Mouse (Mus musculus) megakaryocyte, embryonic 14.5 days (primary cell): Measurements from ENCODE around the gene Kif3a. TPM values are rescaled to one million over a fixed set of nuclear protein-coding genes. Genes with fewer than 3 reads are reported as not detected.

Experiments
- H3K27me3 ChIP-seq: replicated peaks from 2 replicates; pipeline ENCODE3; 2012; ENCODE audit warnings: inconsistent platforms
- H3K36me3 ChIP-seq: replicated peaks from 2 replicates; pipeline ENCODE3; 2012; ENCODE audit warnings: low read length, inconsistent platforms, mixed read lengths
- H3K4me1 ChIP-seq: 2 replicates; pipeline ENCODE4 v1.6.1; 2012; ENCODE audit warnings: inconsistent platforms
- H3K4me3 ChIP-seq: replicated peaks from 2 replicates; pipeline ENCODE3; 2012; ENCODE audit warnings: moderate library complexity, mild to moderate bottlenecking, inconsistent platforms
- H3K9me3 ChIP-seq: 2 replicates; pipeline ENCODE4 v1.6.1; 2012; ENCODE audit warnings: inconsistent platforms
- FLI1 ChIP-seq: IDR thresholded peaks from 2 replicates; pipeline ENCODE4 v1.6.1; 2012; ENCODE audit warnings: low read length, inconsistent platforms, mixed read lengths
- GATA1 ChIP-seq: IDR thresholded peaks from 3 replicates; pipeline ENCODE4 v1.6.1; 2012; ENCODE audit warnings: mixed read lengths, low read length, inconsistent platforms, borderline replicate concordance
- polyA plus RNA-seq: library from polyadenylated mRNA; stranded (reverse); fragments of >175 nt; gene quantifications from 2 replicates; pipeline ENCODE4 v1.2.3, GENCODE M21; 2012; ENCODE audit warnings: low replicate concordance; ENCODE audit not compliant: insufficient read depth

Gene Kif3a
- polyA plus RNA-seq, 1 experiment, result 5.8 TPM

DNA sequence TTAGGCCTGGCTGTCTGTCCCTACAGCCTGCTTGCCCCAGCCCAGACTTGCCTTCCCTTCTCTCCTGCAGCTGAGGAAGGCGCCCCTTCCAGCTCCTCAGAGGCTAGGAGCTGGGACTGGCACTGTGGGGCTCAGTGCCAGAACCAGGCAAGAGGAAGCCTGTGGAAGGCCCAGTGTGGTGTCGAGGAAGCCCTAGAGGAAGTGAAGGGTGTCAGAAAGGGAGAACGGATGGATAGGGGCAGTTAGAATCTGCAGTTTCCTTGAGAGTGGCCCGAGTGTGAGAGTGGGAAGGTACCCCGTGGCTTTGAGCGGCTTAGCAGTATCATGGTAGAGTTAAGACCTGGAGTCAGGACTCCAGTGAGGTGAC lies 55.2 kb downstream of the Kif3a start:
- H3K27me3 ChIP-seq, result peaks cover 2% of the 10 kb centered on the region
- peaks cover 10% of the 10 kb centered on the region for H3K9me3 ChIP-seq
- peaks cover 9% of the 10 kb centered on the region for H3K36me3 ChIP-seq
- TF ChIP-seq GATA1, result no peak
- TF ChIP-seq FLI1, result no peak
- no peak overlapping the region for H3K4me3 ChIP-seq
- peaks cover 59% of the 10 kb centered on the region for H3K4me1 ChIP-seq

- TF ChIP-seq FLI1, result no peak
- no peak for TF ChIP-seq GATA1
- H3K4me1 ChIP-seq, result peaks cover 56% of the 10 kb centered on the region
- H3K9me3 ChIP-seq, result peaks cover 10% of the 10 kb centered on the region
- peaks cover 9% of the 10 kb centered on the region for H3K36me3 ChIP-seq
- peaks cover 2% of the 10 kb centered on the region for H3K27me3 ChIP-seq
- peak overlapping the region; percentile 28 for H3K4me3 ChIP-seq
Measured at GRCm38 (mm10) chr11:53623573-53623972, 56.4 kb downstream of the Kif3a start.

- peaks cover 9% of the 10 kb centered on the region for H3K36me3 ChIP-seq
- peaks cover 2% of the 10 kb centered on the region for H3K27me3 ChIP-seq
- H3K4me3 ChIP-seq, result no peak overlapping the region
- peaks cover 52% of the 10 kb centered on the region for H3K4me1 ChIP-seq
- peaks cover 10% of the 10 kb centered on the region for H3K9me3 ChIP-seq
- TF ChIP-seq GATA1 (no peak), FLI1 (no peak)
Measured at GRCm38 (mm10) chr11:53624124-53624523, 56.9 kb downstream of the Kif3a start.

- TF ChIP-seq GATA1, result no peak
- TF ChIP-seq FLI1, result no peak
- peaks cover 10% of the 10 kb centered on the region for H3K9me3 ChIP-seq
- H3K27me3 ChIP-seq, result peaks cover 4% of the 10 kb centered on the region
- H3K4me1 ChIP-seq, result peaks cover 46% of the 10 kb centered on the region
- no peak overlapping the region for H3K4me3 ChIP-seq
- peaks cover 9% of the 10 kb centered on the region for H3K36me3 ChIP-seq
Measured at GRCm38 (mm10) chr11:53626802-53627373, 59.7 kb downstream of the Kif3a start.

DNA sequence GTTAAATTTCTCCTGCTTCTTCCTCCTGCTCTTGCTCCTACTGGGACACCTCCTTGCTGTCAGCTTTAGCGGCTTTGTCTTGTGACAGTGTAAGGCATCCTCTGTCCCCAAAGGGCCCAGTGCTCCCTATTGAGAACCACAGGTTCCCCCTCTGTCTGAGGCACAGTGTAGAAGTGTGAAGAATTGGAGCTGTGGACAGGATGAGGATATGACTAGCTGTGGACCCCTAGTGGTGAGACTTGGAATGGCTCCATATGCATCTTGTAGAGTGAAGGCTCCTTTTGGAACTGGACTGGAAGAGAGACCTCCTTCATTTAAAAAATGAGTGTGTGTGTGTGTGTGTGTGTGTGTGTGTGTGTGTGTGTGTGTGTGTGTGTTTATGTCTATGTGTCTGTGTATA lies 60.7 kb downstream of the Kif3a start:
- peaks cover 44% of the 10 kb centered on the region for H3K4me1 ChIP-seq
- H3K4me3 ChIP-seq, result no peak overlapping the region
- H3K9me3 ChIP-seq, result peaks cover 10% of the 10 kb centered on the region
- H3K36me3 ChIP-seq, result peaks cover 9% of the 10 kb centered on the region
- no peak for TF ChIP-seq FLI1
- TF ChIP-seq GATA1, result no peak
- H3K27me3 ChIP-seq, result peaks cover 4% of the 10 kb centered on the region

DNA sequence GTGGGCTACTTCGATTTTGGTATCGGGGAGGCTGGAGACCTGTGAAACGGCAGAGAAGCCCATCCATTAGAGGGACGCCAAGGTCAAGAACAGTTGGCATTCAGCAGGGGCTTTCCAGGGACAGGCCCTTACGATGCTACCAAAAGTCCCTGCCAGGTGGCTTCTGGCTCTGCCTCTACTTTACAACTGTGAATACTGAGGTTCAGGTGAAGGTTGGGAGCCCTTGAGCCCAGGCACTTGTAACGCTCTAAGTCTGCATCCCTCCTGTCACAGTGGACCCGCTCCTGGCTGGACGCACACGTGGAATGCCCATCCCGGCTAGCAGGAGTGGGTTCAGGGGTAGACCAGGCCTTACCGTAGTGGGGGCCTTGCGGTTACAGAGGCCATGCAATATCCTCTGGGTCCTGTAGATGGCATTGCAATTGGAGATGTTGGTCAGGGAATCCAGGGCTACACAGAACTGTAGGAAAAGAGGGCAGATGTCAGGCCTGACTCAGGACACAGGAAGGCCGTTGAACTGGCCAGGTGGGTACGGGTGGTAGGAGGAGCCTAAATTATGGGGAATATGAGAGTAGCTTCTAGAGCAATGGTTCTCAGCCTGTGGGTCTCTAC lies 65.0 kb downstream of the Kif3a start:
- Histone ChIP-seq H3K4me3 (no peak overlapping the region), H3K4me1 (peaks cover 58% of the 10 kb centered on the region), H3K27me3 (peaks cover 18% of the 10 kb centered on the region), H3K36me3 (no peaks in the 10 kb centered on the region), H3K9me3 (no peaks in the 10 kb centered on the region)
- TF ChIP-seq GATA1 (no peak), FLI1 (no peak)

- no peak for TF ChIP-seq GATA1
- no peak for TF ChIP-seq FLI1
- Histone ChIP-seq H3K4me1 (peaks cover 56% of the 10 kb centered on the region), H3K4me3 (no peak overlapping the region)
Measured at GRCm38 (mm10) chr11:53633644-53634043, 66.5 kb downstream of the Kif3a start.

GRCm38 (mm10) chr11:53634556-53634955 lies 67.4 kb downstream of the Kif3a start, which contains the start of gene Il13:
Gene Il13 (minus strand): TSS chr11:53634702.
- H3K27me3 ChIP-seq, result peaks cover 19% of the 10 kb centered on the region
- H3K36me3 ChIP-seq, result no peaks in the 10 kb centered on the region
- no peaks in the 10 kb centered on the region for H3K9me3 ChIP-seq
- H3K4me3 ChIP-seq, result no peak within 1 kb of the TSS
- H3K4me1 ChIP-seq, result peaks cover 59% of the 10 kb centered on the region
- no peak for TF ChIP-seq GATA1
- no peak for TF ChIP-seq FLI1

More at GRCm38 (mm10) chr11:53633644-53634043, 66.5 kb downstream of the Kif3a start:
- Histone ChIP-seq H3K9me3 (no peaks in the 10 kb centered on the region), H3K27me3 (peaks cover 19% of the 10 kb centered on the region), H3K36me3 (no peaks in the 10 kb centered on the region)

DNA sequence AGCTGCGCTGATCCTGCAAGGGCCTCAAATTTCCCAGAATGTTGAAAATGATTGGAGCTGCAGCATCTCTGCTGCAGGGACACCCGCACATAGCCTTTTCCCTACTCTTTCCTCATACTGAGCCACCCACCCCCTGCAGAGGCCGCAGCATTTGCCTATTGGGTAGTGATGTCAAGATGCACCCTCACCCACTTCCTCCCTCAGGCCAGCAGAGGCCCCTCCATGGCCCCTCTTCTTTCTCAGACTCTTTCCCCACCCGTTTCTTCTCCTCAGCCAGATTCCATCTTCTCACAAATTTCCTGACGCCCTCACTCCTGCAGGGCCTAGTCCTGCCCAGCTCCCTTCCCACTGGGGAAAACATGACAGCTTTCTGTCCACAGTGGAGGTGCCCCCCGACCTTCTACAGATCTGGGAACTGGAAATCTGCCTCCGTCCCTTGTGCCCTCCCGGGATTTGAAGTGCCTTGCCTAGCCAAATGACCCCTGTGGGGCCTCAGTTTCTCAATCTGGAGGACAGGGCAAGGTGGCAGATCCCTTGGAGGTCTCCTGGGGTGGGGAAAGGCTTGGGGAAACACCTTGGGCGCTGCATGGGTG lies 68.5 kb downstream of the Kif3a start:
- peak overlapping the region; percentile 73 for H3K4me3 ChIP-seq
- no peak for TF ChIP-seq FLI1
- H3K4me1 ChIP-seq, result peaks cover 53% of the 10 kb centered on the region
- no peaks in the 10 kb centered on the region for H3K36me3 ChIP-seq
- peaks cover 16% of the 10 kb centered on the region for H3K27me3 ChIP-seq
- no peaks in the 10 kb centered on the region for H3K9me3 ChIP-seq

DNA sequence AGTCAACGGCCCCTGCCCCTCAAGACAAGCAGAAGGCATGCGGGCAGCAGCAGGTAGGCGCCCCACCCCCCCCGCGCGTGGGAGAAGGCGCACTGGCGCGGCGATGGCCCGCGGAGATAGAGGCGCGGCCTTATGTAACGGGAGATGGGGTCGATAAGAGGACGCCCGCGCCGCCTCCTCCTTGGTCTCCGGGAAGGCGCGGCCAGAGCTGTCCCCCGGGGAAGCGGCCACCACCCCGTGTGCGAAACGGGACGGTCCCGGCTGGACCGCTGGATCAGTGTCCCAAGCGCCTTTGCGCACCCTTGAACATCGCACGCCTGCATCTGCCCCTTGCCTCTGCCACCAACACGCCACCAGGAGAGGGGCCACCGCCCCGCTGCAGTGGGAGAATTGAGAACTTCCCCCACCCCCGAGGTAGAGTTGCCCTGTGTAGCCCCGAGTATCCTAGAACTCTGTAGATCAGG lies 69.0 kb downstream of the Kif3a start:
- H3K27me3 ChIP-seq, result peaks cover 16% of the 10 kb centered on the region
- no peaks in the 10 kb centered on the region for H3K36me3 ChIP-seq
- no peaks in the 10 kb centered on the region for H3K9me3 ChIP-seq
- TF ChIP-seq GATA1, result no peak
- TF ChIP-seq FLI1, result no peak
- peak overlapping the region; percentile 73 for H3K4me3 ChIP-seq
- peaks cover 51% of the 10 kb centered on the region for H3K4me1 ChIP-seq
